Mouse (Mus musculus) erythroblast, embryonic 14.5 days (primary cell): ENCODE results near the gene Nr4a2.

Experiments used
- GATA1 ChIP-seq: IDR thresholded peaks from 2 replicates; pipeline ENCODE4 v1.6.1; 2012; ENCODE audit warnings: low read length, inconsistent platforms, mixed read lengths
- TAL1 ChIP-seq: IDR thresholded peaks from 3 replicates; pipeline ENCODE4 v1.6.1; 2012; ENCODE audit warnings: low read length, inconsistent platforms, mixed read lengths

DNA sequence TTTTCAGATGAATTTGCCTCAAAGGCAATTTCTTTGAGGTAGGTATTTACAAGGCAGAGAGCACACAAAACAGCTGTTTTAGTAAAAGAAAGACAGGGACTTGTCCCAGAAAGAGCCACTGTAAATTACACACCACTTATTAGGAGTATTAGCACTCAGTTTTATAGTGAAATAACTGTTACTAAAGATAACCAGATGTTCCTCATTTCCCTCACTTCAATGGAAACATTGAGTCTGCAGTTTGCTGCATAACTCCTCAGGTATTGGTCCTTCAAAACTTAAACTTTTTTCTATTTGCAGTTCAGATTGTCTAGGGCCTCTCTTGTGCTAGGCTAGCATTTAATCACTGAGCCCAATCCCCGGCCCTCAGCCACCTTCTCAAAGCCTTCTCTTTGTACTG, 41.6 kb upstream of the Nr4a2 start:
- TF ChIP-seq TAL1 (no peak), GATA1 (no peak)
